Mouse (Mus musculus): Measurements from ENCODE around the gene Hba-a1. TPM values are rescaled to one million over a fixed set of nuclear protein-coding genes. Genes with fewer than 3 reads are reported as not detected.

Gene Hba-a1
- polyA plus RNA-seq, 1 experiment from 2014 or later, result 405 TPM

DNA sequence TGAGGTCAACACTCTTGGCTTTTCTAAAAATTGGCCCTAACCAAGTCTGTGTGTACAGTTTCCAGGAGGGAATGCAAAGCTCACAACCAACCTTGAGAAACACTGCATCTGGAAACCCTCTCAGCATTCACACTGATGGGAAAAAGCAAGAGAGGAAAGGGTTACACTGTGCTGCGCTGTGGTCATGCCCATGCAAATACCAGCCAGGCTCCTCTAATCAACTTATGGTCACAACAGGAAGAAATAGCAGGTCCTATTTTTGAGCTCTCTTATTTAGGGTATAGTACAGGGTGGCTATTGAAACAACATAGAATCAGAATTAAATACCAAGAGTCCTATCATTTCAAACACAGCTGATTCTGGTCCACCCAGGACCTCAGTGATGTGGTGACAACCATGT lies 38.7 kb upstream of the Hba-a1 start:
- no peak for ATAC-seq
- Histone ChIP-seq H3K4me3 (ENCODE audit: low read depth, low read length) (no peak overlapping the region), H3K9me3 (ENCODE audit: control insufficient read depth) (no peaks in the 10 kb centered on the region), H3K9ac (ENCODE audit: low read depth, low read length) (no peak overlapping the region), H3K4me1 (replicated peaks; ENCODE audit: control insufficient read depth, insufficient read depth, low read length) (peaks cover 2% of the 10 kb centered on the region; the same call in 1 of the 2 replicates), H3K36me3 (ENCODE audit: control insufficient read depth, insufficient read depth) (peaks cover 58% of the 10 kb centered on the region), H3K27ac (ENCODE audit: low read depth, low read length) (no peak overlapping the region), H3K27me3 (replicated peaks; ENCODE audit: control insufficient read depth, insufficient read depth, low read length) (no peaks in the 10 kb centered on the region), H3K4me2 (replicated peaks; ENCODE audit: low read depth) (no peak overlapping the region)
- WGBS, result 87% methylated on average over 1 of the region's 1 CpGs
- no peak for TF ChIP-seq CTCF (IDR thresholded peaks at IDR 0.05; ENCODE audit: low read depth)

DNA sequence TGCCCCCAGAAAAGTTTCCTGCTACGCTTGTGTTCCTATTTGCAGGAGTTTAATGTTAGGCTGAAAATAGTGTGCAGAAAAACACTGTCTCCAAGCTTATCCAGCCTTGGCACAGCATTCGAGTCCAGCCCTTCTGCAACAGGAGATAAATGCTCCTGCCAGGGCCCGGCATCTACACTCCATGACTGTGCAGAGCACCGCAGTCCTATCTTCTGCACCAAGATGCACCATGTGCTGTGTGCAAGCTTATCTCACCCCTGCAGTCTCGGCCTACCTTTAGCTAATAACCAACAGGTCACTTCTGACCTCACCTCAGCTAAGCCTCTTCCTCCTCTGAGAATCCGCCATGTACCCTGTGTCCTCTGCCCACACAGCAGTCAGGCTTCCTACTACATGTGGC lies 37.7 kb upstream of the Hba-a1 start:
- ATAC-seq, result peak; percentile 28; the same call in 1 of the 2 replicates
- H3K9me3 ChIP-seq (ENCODE audit: control insufficient read depth), result no peaks in the 10 kb centered on the region
- H3K4me2 ChIP-seq (replicated peaks; ENCODE audit: low read depth), result no peak overlapping the region
- peaks cover 59% of the 10 kb centered on the region for H3K36me3 ChIP-seq (ENCODE audit: control insufficient read depth, insufficient read depth)
- no peak overlapping the region for H3K9ac ChIP-seq (ENCODE audit: low read depth, low read length)
- TF ChIP-seq CTCF (IDR thresholded peaks at IDR 0.05; ENCODE audit: low read depth), result no peak
- 90% methylated on average over 6 of the region's 6 CpGs for WGBS
- H3K27ac ChIP-seq (ENCODE audit: low read depth, low read length), result no peak overlapping the region
- no peak overlapping the region for H3K4me3 ChIP-seq (ENCODE audit: low read depth, low read length)
- H3K27me3 ChIP-seq (replicated peaks; ENCODE audit: control insufficient read depth, insufficient read depth, low read length), result no peaks in the 10 kb centered on the region
- H3K4me1 ChIP-seq (replicated peaks; ENCODE audit: control insufficient read depth, insufficient read depth, low read length), result peaks cover 2% of the 10 kb centered on the region; the same call in 1 of the 2 replicates

DNA sequence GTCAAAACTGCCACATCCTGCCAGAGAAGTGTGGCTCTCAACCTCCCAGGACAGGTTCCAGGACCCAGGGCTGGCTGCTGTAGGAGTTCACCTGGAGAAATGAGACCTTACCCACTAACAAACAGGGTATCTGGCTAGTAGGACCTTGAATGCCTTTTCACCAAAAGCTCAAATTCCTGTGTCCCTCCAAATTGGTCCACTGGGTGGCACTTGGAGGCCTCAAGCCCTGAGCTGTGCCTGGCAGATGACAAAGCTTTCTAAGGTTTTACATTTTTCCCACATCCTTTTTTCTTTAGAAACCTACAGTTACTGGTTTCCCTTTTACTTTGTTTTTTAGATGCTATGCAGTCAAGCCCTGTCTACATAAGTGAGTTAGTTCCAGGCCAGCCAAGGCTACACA lies 36.2 kb upstream of the Hba-a1 start:
- Histone ChIP-seq H3K4me1 (replicated peaks; ENCODE audit: control insufficient read depth, insufficient read depth, low read length) (no peaks in the 10 kb centered on the region; the same call in 1 of the 2 replicates), H3K9ac (ENCODE audit: low read depth, low read length) (no peak overlapping the region), H3K4me3 (ENCODE audit: low read depth, low read length) (no peak overlapping the region), H3K27ac (ENCODE audit: low read depth, low read length) (no peak overlapping the region), H3K27me3 (replicated peaks; ENCODE audit: control insufficient read depth, insufficient read depth, low read length) (no peaks in the 10 kb centered on the region), H3K9me3 (ENCODE audit: control insufficient read depth) (no peaks in the 10 kb centered on the region), H3K4me2 (replicated peaks; ENCODE audit: low read depth) (no peak overlapping the region), H3K36me3 (ENCODE audit: control insufficient read depth, insufficient read depth) (peaks cover 51% of the 10 kb centered on the region)
- ATAC-seq, result no peak
- peak; percentile 36 for TF ChIP-seq CTCF (IDR thresholded peaks at IDR 0.05; ENCODE audit: low read depth)

DNA sequence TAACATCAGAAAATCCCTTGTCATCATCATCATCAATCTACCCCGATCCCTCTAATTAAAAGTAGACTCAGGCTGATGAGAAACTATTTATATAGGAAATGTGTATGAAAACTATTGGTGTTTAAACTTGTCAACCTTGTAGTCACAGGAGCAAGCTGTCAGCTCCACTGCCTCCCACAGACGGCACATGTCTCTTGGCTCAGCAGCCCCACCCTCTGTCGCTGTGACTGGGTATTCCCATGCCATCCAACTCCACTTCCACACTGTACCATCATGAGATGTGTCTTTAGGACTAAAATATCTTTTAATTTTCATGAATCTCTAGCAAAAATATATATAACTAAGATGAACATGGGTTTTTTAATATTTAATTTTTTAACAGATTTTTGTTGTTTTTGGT lies 35.0 kb upstream of the Hba-a1 start:
- ATAC-seq, result no peak
- no peak overlapping the region for H3K4me3 ChIP-seq (ENCODE audit: low read depth, low read length)
- WGBS, result 77% methylated on average over 3 of the region's 3 CpGs
- H3K9me3 ChIP-seq (ENCODE audit: control insufficient read depth), result no peaks in the 10 kb centered on the region
- no peak overlapping the region for H3K27ac ChIP-seq (ENCODE audit: low read depth, low read length)
- no peak overlapping the region for H3K9ac ChIP-seq (ENCODE audit: low read depth, low read length)
- peaks cover 49% of the 10 kb centered on the region for H3K36me3 ChIP-seq (ENCODE audit: control insufficient read depth, insufficient read depth)
- TF ChIP-seq CTCF (IDR thresholded peaks at IDR 0.05; ENCODE audit: low read depth), result no peak
- no peaks in the 10 kb centered on the region for H3K27me3 ChIP-seq (replicated peaks; ENCODE audit: control insufficient read depth, insufficient read depth, low read length)
- no peak overlapping the region for H3K4me2 ChIP-seq (replicated peaks; ENCODE audit: low read depth)
- no peaks in the 10 kb centered on the region for H3K4me1 ChIP-seq (replicated peaks; ENCODE audit: control insufficient read depth, insufficient read depth, low read length)

DNA sequence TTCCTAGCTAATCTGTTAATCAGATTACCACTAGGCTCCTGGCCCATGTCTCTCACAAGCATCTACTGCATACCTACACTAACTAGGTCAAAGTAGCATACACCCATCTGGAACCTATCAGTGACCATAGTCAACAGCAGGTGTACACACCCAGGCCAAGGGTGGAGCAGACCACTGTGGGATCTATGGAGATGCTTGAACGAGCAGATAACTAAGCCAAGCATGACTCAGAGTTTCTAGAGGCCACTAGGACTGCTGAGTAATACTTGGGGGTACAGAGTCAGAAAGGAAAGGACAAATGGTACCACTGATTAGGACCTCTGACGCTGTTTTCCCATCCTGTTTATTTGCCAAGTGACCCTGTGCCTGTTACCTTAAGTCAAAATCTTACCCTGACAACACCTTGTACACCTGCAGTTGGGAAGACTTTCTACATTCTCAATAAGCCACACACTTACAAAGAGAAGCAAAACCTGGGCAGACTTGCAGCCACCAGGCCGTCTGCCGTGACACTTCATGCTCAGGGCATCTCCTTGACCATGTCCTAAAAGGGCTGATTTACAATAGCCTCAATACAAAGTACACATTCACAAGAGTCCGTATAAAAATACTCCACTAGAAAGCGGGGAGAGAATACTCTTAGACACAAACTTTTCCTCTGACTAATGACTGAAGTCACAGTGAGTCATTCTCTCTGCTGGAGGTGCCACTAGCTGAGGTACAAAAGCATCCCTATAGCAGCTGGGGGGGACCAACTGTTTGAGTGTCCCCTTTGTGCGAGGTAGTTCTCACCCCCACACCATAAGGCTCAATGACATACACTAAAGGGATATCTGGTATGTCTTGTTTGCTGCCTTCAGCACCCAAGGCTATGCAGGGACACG lies 32.2 kb upstream of the Hba-a1 start:
- peak; percentile 43; the same call in 1 of the 2 replicates for ATAC-seq
- H3K9ac ChIP-seq (ENCODE audit: low read depth, low read length), result no peak overlapping the region
- no peaks in the 10 kb centered on the region for H3K27me3 ChIP-seq (replicated peaks; ENCODE audit: control insufficient read depth, insufficient read depth, low read length)
- H3K27ac ChIP-seq (ENCODE audit: low read depth, low read length), result no peak overlapping the region
- no peak overlapping the region for H3K4me2 ChIP-seq (replicated peaks; ENCODE audit: low read depth)
- WGBS, result 77% methylated on average over 8 of the region's 8 CpGs
- TF ChIP-seq CTCF (IDR thresholded peaks at IDR 0.05; ENCODE audit: low read depth), result no peak
- no peak overlapping the region for H3K4me3 ChIP-seq (ENCODE audit: low read depth, low read length)
- H3K36me3 ChIP-seq (ENCODE audit: control insufficient read depth, insufficient read depth), result peaks cover 64% of the 10 kb centered on the region
- H3K9me3 ChIP-seq (ENCODE audit: control insufficient read depth), result no peaks in the 10 kb centered on the region
- H3K4me1 ChIP-seq (replicated peaks; ENCODE audit: control insufficient read depth, insufficient read depth, low read length), result no peaks in the 10 kb centered on the region

DNA sequence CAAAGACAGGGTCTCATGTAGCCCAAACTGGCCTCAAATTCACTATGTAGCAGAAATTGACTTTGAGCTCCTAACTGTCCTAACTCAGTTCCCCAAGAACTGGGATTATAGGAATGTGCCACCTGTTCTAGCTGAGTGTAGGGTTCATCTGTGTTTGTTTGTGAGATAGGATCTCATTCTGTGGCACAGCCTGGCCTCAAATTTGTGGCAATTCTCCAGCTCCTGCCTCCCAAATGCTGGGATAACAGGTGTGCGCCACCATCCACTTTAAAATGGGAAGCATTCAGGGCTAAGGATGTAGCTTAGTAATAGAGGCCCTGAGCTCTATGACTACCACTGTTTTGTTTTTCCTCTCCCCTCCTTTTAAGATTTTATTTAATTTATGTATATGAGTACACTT lies 30.2 kb upstream of the Hba-a1 start:
- ATAC-seq, result no peak
- 100% methylated on average over 1 of the region's 1 CpGs for WGBS
- Histone ChIP-seq H3K27me3 (replicated peaks; ENCODE audit: control insufficient read depth, insufficient read depth, low read length) (no peaks in the 10 kb centered on the region), H3K9me3 (ENCODE audit: control insufficient read depth) (no peaks in the 10 kb centered on the region), H3K4me1 (replicated peaks; ENCODE audit: control insufficient read depth, insufficient read depth, low read length) (no peaks in the 10 kb centered on the region), H3K36me3 (ENCODE audit: control insufficient read depth, insufficient read depth) (peaks cover 46% of the 10 kb centered on the region), H3K4me3 (ENCODE audit: low read depth, low read length) (no peak overlapping the region), H3K27ac (ENCODE audit: low read depth, low read length) (no peak overlapping the region), H3K4me2 (replicated peaks; ENCODE audit: low read depth) (no peak overlapping the region), H3K9ac (ENCODE audit: low read depth, low read length) (no peak overlapping the region)
- no peak for TF ChIP-seq CTCF (IDR thresholded peaks at IDR 0.05; ENCODE audit: low read depth)

Data from intestine, postnatal 0 days (tissue).